Mouse (Mus musculus) macrophage (primary cell): ENCODE data around the gene Gm28360. TPM values are rescaled to one million over a fixed set of nuclear protein-coding genes. Genes with fewer than 3 reads are reported as not detected.
"Not testable (repeated sequence)": the region's sequence is repeated elsewhere in the genome, so short reads cannot be mapped to it uniquely, and the experiment has no call there.

Source experiments
- H3K27ac ChIP-seq: fragments of 350-480 bp; formaldehyde crosslinking; 2 replicates; pipeline ENCODE4 v1.9.0; 2021
- H3K36me3 ChIP-seq: fragments of 350-480 bp; formaldehyde crosslinking; 2 replicates; pipeline ENCODE4 v1.9.0; 2021; ENCODE audit errors: inconsistent target
- H3K4me3 ChIP-seq: fragments of 350-480 bp; formaldehyde crosslinking; 2 replicates; pipeline ENCODE4 v1.9.0; 2021; ENCODE audit errors: inconsistent target
- H3K79me2 ChIP-seq: fragments of 350-480 bp; formaldehyde crosslinking; 2 replicates; pipeline ENCODE4 v1.9.0; 2021; ENCODE audit errors: inconsistent target
- WGBS: methylation state at CpG from one replicate; pipeline ENCODE4 v1.1.7; 2026; ENCODE audit warnings: inconsistent platforms; ENCODE audit not compliant: missing documents; 5-methylcytosine and 5-hydroxymethylcytosine counted together
- polyA plus RNA-seq: library from polyadenylated mRNA; stranded (reverse); fragments of 250-400 nt; gene quantifications from 3 replicates; pipeline ENCODE4 v1.2.4, GENCODE M21; 2018; ENCODE audit warnings: inconsistent platforms
- total RNA-seq, 78 experiments: library from RNA; depleted of rRNA; stranded (reverse); fragments of 250-400 nt; gene quantifications; 1 replicate in 9 of 78; 2 replicates in 24 of 78; 3 replicates in 43 of 78; 4 replicates in 2 of 78; pipeline ENCODE4 v1.2.4; 2018; ENCODE audit warnings: inconsistent platforms in 56 of 78

The Gm28360 gene
- not detected for total RNA-seq (2018; cell fraction: chromatin; rRNA removed)
- not detected for total RNA-seq (2018; cell fraction: cytosol; rRNA removed)
- total RNA-seq (2018; cell fraction: nucleus; rRNA removed) = not detected
- polyA plus RNA-seq = not detected in 3 replicates

DNA sequence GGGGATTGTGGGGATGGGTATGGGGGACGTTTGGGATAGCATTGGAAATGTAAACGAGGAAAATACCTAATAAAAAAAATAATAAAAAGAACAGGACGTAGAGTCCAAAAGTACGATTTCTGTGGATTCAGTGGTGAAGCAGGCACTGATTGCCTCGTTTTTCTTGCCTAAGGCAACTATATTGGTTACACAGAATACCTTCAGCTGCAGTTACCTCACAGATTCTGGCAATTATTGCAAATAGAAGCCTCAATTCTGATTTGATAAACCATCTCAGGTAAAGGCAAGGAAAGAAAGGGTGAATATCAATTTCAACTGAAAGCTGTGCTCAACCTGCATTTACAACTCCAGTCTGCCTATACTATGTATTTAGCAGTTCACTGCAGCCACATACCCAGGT, at the start of gene Gm28360:
Gm28360 (plus strand) TSS at position 301 of the 400 bp plus-strand sequence.
- not testable (repeated sequence) for H3K36me3 ChIP-seq, H3K4me3 ChIP-seq, H3K79me2 ChIP-seq, H3K27ac ChIP-seq
- 66% methylated on average over 4 of the region's 5 CpGs for WGBS

DNA sequence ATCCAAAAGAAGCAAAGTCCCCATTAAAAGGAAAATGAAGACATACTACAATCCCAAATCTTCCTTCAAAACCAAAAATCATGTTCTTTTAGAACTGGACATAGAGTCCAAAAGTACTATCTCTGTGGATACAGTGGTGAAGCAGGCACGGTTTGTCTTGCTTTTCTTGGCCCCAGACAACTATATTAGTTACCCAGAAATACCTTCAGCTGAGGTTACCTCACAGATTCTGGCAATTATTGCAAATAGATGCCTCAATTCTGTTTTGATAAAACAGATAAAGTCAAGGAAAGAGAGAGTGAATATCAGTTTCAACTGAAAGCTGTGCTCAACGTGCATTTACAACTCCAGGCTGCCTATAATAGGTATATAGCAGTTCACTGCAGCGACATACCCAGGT, 49.0 kb upstream of the Gm28360 start, which contains the start of gene B020011L13Rik:
B020011L13Rik (plus strand) TSS at position 301 of the 400 bp plus-strand sequence.
- not testable (repeated sequence) for H3K27ac ChIP-seq, H3K79me2 ChIP-seq, H3K4me3 ChIP-seq, H3K36me3 ChIP-seq
- WGBS = 42% methylated on average over 3 of the region's 3 CpGs

DNA sequence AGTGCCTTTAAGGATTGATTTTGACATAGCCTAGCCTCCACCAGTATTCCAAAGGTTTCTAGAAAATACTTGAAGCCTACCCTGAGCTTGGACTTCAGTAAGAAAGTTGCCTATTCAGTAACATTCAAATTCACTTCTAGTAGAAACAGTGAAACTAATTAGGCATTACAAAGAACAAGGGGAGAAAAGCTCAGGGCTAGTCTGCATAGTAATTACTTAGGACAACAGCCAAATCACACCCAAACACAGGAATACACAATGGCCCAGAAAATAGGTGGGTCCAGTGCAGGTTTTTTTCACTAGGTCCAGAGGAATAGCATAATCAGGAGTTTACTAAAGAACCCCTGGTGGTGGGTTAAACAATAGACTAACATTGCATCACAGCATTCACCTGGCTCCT, 13.6 kb upstream of the Gm28360 start:
- not testable (repeated sequence) for H3K27ac ChIP-seq, H3K36me3 ChIP-seq

GRCm38 (mm10) chr1:117851718-117852117, 21.8 kb downstream of the Gm28360 start:
- H3K36me3 ChIP-seq, H3K79me2 ChIP-seq, H3K4me3 ChIP-seq, H3K27ac ChIP-seq: not testable (repeated sequence)
- WGBS = 83% methylated on average over 3 of the region's 3 CpGs

More for the DNA sequence above, 13.6 kb upstream of the Gm28360 start:
- H3K79me2 ChIP-seq, H3K4me3 ChIP-seq: not testable (repeated sequence)

Other genes with a start within 250 kb of the Gm28360 start
- not detected in 3 replicates for gene Gm28363, start 132.9 kb upstream of the Gm28360 start, polyA plus RNA-seq
- not detected in 3 replicates for gene B020011L13Rik, start 48.9 kb upstream of the Gm28360 start, polyA plus RNA-seq
- not detected in 3 replicates for gene Gm28168, start 97.9 kb downstream of the Gm28360 start, polyA plus RNA-seq
- gene Gm7145, start 135.9 kb downstream of the Gm28360 start, polyA plus RNA-seq = not detected in 3 replicates